Mouse (Mus musculus): ENCODE data around the gene Rfx8.
A peak's percentile ranks its signal among the peaks of the same experiment; 100 is the strongest.
"Not testable (repeated sequence)": the region's sequence is repeated elsewhere in the genome, so short reads cannot be mapped to it uniquely, and the experiment has no call there.

Gene Rfx8

DNA sequence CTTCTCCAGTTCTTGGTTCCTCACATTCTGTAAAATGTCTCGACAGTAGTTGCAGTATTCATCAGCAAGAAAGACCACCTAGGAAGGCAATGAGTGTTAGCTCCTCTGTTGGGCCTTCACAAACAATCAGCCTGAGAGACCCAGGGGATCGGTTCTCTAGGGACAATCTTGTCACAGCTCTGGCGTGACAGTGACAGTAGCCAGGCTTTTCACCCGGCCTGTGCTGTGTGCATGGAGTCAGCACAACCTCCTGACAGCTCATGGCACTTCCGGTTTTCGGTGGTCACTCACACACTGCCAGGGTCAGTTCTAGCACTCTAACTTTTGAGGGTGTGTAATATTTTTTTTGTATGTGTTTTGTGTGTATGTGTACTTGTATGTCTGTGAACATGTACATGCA is 32.2 kb downstream of the Rfx8 start:
- no peak for DNase-seq

DNA sequence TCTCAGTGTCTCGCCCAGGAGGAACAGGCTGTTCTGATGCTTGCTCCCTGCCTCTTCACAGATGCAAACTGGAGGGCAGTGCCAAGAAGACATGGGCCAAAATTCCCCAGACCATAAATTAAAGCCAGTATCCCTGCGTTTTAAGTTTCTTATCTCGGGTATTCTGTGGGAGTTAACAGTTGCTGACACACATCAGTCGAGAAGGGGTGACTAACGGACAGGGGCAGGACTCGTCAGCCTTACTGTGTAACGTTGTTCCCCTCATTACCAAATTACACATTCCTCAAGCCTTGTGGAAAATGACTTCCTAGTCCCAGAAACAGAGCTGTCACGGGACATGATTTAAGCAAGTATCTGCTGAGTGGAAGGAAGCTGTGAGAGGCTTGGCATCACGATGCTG is 33.5 kb downstream of the Rfx8 start:
- DNase-seq, result no peak

DNA sequence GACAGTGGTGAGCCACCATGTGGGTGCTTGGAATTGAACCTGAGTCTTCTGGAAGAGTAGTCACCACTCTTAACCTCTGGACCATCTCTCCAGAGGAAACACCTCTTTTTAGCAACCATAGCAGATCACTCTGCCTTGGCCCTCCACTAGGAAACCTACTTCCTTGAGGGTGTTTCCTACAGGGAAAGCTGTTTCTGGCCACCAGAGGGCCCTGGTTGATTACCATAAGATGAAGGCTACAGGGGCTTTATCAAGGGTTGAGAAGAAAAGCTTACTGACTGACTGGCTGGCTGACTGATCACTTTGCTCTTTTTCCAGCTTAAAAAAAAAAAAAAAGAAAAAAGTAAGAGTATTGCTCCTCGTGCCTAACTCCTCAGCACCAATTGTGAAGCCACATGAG is 35.0 kb downstream of the Rfx8 start:
- DNase-seq, result peak; percentile 73

DNA sequence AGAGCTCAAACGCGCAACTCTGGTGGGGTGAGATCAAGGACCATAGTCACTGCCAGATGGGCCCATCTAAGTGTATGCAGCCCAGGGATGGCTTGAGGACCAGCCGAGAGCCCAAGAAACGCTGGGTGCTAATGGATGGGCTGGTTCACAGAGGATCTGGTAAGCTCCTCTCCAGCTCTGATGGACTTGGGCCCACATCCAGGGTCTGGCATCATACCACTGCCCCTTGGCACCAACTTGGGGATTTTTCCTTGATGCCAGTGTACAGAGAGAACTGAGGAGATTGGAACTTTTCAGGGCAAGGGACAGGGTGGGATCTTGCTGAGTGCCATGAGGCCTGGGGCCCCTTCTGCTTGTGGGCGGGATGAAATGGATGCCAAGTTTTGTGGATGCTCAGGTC is 39.2 kb downstream of the Rfx8 start:
- DNase-seq, result no peak

DNA sequence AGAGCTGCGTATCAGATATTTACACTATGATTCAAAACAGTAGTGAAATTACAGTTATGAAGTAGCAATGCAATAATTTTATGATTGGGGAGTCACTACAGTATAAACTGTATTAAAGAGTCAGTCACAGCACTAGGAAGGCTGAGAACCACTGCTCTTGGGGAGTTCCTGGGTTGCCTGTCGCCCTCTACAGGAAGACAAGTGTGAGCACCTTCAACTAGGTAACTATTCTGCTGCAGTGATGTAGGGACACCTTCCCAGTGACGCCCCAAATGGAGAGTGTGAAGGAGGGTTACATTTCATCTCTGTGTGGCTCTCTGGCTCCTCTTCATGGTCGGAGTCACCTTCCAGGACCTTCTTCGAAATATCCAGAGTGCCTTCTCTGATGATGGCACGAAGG is 40.3 kb downstream of the Rfx8 start:
- DNase-seq, result no peak

DNA sequence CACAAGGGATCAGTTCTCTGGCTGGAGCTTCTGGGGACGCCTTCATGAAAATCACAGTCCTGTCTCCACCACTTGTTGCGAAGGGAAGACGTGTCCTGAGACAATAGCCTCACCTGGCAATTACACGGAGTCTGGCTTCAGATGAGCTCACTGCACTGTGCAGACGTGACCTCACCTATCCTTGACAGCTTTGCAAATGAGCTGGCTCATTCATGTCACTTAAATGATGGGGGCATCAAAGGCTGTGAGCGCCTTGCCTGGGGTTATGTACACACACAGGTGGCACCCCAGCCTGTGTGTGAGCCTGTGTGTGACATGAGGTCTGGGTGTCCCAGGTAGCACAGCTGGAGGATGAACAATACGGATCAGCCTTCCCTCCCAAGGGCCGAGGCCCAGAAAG is 41.9 kb downstream of the Rfx8 start:
- DNase-seq, result no peak

DNA sequence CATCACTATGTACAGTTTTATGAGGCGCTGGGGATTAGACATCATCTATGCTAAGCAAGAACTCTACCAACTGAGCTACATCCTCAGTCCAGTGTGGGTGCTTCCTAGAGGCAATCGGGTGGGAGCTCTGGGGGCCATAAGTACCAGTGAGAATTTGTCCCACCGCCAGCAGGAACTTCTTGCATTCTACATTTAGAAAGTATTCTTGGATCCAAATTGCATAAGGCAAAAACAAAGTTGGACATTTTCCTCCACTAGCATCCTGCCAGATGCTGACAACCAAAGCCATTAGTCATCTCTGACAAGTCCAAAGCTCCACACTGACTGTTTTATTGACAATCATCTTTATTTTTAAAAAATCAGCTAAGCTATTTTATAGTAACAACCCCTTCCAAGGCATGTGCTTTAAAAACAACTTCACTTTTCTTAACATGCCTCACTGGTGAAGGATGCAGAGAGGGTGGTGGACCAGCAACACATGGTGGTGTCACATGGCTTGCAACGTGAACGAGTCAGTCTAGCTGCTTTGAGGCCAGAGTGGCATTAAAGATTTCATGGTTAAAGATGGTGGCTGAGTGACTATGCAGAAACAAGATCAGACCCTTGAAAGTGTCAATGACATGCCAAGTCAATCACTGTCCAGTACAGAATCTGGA is 44.4 kb downstream of the Rfx8 start:
- DNase-seq, result peak; percentile 43

DNA sequence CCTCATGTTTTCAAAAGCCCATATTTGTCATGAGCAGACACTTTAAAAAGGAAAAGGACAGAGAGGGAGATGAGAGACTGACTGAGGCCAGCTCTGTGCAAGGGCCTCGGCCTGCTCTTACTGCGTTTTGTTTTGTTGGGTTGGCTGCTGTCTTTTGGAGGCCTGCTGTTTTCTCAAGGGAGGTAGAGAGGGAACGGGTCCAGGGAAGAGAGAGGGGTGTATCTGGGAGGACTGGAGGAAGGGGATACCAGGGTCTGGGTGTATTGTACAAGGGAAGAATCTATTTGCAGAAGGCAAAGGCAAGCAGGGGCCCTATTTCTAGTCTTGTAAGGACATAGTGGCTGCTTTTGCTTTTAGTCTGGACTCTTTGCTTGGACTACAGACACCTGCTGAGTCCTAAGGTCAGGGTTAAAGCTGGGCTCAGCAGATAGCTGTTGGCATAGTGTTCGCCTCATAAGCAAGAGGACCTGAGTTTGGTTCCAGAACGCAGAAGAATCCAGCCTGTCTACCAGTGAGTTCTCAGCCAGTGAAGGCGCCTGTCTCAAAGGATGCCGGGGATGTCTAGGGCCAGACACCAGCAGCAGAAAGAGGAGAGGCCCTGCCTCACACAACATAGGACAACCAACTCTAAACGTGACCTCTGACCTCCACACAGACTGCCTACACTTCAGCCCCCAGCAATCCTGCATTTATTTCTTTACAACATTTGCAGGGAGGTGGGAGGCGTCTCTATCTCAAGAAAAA is 48.3 kb downstream of the Rfx8 start:
- DNase-seq, result no peak

DNA sequence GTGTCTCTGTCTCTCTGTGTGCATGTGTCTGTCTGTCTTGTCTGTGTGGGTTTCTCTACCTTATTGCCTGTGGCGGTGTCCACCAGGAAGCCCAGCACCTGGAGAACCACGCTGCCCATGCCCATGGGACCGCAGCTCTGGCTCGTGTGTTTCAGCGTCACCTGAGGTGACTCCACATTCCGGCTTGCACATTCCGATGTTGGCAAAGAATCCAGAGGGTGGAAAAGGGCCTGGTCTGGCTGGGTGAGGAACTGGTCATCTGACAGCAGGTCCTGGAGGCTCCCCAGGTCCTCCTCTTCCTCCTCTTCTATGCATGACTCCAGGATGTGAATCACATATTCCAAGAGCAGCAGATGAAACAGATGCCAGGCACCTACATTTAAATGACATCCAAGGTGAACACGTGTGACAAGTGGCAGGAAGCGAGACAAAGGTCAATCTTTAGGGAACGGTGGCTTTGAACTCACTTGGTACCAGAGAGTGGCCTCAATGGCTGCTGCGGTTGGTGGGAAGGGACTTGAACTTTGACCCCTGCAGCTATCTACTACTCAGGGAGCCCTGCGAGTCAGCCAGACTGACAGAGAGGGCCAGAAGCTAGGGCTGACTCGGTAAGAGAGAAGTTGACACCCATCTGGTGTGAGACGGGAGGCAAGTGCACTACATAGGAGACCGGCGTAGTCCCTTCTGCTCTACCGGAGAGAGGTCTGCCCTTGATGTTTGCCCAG is 50.4 kb downstream of the Rfx8 start:
- DNase-seq, result no peak

DNA sequence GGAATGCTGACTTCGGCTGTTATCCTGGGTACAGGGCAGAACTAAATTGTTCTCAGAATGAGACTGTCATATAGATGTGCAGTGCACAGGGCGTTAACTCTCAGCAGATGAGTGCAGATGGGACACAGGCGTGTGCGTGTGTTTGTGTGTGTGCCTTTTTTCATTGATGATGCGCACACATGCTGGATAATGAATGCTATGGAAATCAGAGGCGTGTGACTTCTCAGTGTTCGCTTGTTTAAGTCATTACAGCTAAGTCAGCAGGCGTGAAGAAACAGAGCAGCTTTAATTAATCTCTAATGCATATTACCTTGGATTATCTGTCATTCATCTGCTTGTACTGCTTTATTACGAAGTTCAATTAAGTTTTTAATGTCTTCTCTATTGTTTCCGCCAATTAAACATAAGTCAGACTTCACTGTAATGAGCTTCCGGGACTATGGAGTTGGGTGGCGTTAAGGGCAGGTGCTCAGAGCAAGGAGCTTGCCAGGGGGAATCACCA is 54.0 kb downstream of the Rfx8 start:
- no peak for DNase-seq

DNA sequence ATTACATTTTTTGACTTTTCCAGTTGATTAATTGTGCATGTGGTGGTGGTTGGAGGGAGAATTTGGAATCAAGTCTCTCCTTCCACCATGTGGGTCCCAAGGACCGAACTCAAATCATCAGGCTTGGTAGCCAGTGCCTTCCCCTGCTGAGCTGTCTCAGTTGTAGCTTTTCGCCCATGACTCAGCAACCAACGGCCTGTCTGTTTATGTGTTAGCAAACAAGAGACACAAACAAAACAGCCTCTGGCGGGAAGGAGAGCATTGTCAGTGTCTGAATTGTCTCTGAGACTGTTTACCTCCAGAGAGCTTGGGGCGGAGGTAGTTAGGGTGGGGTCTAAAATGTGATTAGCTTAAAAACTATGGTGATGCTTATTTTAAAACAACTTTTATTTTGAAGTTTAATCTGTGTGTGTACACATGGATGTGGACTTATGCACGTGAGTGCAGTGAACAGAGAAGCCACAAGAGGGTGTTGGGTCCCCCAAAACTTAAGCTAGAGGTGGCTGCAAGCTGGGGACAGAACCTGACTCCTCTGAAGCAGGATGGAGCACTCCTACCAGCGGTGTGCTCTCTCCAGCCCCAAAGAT is 56.7 kb downstream of the Rfx8 start:
- DNase-seq, result no peak

DNA sequence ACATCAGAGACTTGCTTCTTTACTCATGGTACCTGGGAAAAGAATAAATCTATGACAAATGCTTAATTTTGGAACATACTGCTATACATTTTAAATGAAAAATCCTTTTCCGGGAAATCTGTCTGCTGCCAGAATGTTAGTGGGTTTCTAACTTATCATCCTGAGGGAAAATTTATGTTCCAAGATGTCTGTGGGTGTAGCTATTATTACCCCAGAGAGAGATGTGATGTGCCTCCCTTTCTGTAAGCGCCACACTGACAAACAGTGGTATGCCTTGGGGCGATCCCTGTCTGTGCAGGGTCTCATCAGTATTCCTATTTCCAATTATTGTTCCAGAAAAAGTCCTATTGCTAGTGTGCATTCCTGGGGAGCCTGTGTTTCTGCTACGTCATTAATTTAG is 57.7 kb downstream of the Rfx8 start:
- DNase-seq, result no peak

DNA sequence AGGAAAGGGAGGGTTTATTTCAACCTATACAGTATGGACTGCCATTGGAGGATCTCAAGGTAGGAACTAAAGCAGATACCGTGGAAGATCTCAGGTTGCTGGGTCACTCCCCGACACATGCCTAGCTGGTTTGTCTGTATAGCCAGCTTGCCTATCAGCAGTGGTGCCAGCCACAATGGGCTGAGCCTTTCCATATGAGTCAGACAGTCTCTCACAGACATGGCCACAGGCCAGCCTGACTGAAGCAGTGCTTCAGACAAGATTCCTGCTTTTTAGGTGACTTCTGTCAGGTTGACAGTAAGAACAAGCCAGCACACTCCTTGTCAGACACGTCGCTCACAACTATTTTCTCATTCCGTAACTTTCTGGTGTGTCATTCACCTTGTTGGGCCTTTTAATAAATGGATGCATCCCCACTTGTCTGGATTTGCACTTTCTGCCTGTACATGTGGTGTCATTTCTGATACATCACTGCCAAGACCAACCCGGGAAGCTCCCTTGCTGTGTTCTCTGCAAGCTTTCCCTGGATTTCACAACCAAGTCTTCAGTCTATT is 63.7 kb downstream of the Rfx8 start:
- DNase-seq, result no peak

DNA sequence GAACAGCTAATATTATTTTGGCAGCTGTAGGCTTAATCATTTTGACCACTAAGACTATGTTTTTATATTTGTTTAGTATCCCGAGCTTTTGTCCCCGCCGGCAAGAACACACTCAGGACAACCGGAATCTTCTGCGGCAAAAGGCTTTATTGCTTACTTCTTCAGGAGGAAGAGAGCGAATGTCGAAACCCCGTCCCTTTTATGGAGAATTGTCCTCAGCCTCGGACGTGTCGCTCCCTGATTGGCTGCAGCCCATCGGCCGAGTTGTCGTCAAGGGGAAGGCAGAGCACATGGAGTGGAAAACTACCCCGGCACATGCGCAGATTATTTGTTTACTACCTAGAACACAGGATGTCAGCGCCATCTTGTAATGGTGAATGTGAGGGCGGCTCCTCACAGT is 65.9 kb downstream of the Rfx8 start:
- DNase-seq, result not testable (repeated sequence)

DNA sequence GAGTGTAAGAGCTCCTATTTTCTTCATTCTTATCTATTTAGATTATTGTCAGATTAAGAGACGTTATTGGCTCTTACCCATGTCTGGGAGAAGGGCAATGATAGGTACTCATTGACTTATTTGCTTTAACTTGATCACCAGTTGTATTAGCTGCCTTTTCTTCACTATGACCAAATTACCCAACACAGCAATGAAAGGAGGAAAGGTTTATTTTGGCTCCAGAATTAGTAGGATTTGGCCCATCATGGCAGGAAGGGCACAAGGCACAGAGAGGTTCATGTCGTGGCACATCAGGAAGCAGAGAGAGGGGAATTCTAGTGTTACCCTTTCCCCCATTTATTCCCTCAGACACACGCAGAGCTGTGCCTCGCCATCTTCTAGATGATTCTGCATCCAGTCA is 67.8 kb downstream of the Rfx8 start:
- no peak for DNase-seq

DNA sequence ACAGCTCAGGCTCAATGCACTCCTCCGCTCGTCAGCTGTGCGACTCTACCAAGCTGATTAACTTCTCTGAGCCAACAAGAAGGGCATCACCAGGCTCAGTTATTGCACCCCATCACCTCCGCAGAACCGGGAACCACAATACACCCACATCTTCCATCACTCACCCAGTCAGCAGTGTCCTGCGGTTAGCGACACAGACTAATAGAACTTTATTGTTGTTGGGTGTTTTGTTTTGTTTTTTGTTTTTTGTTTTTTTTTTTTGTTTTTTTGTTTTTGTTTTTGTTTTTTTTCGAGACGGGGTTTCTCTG is 69.6 kb downstream of the Rfx8 start, which contains the start of gene Creg2:
Gene Creg2 (minus strand): TSS at position 234 of the 308 bp plus-strand sequence.
- peak; percentile 80 for DNase-seq

DNA sequence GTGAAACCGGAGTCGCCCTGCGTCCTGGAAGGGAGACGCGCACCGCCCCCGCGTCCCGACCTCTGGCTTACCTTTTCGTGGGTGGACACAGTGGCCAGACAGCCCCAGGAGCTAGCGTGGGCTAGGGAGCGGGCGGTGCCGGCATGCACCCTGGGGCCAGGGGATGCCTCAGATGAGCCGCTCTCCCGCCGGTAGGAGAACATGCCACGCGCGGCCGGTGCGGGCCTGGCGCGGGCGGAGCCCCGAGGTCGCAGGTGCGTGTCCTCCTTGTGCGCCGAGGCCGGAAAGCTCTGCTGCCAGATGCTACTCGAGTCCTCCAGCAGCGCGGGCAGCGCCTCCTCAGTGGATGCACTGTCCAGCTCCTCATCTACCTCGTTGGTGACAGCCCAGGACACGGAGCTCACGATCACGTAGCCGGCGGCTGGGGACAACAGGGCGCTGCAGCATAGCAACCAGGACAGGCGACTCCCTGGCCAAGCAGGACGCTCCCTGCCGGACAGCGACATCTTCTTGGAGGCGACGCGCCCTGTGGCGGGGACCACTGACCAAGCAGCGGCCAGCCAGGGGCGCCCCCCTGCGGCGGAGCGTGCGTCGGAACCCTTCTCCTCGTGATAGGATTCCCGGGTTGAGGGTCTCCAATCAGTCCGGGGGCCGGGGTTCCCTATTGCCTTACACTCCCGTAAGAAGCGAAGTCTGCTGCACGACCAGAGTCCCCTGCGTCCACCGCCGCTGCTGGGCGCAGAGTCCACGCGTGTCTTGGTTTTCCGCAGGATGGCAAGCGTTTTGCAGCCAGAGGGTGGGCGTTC is 70.2 kb downstream of the Rfx8 start:
- DNase-seq, result peak; percentile 72

DNA sequence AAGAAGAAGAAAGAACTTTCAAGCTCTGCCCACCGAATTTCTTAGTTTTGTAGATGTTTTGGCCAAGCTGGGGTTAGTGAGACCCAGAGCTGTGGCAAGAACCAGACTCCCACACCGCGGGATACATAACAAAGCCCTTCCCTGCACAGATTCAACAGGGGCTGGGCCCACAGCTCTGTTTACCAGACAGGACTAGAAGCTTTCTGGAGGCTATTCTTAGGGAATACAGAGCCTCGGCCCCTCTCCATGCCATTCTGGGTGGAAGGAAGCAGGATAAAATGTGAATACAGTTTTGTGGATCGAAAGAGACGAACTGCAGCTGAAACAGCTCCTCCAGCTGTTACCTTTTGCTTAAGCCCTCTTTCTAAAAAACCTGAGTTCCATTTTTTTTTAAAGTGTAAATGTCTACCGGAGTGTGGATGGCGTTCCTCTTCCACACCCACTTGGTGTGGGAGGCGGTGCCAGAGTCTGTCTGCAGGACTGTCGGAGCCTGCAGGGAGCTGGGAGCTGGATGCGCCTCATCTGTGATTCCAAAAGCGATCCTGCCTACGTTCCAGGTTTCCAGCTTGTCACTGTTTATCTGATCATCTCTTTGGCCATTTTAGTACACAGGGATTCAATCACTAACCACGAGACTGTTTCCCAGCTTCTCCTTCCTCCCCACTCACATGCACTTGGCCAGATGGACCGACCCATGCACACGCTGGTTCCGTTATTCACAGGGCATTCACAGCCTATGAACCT is 70.9 kb downstream of the Rfx8 start:
- peak; percentile 88 for DNase-seq

DNA sequence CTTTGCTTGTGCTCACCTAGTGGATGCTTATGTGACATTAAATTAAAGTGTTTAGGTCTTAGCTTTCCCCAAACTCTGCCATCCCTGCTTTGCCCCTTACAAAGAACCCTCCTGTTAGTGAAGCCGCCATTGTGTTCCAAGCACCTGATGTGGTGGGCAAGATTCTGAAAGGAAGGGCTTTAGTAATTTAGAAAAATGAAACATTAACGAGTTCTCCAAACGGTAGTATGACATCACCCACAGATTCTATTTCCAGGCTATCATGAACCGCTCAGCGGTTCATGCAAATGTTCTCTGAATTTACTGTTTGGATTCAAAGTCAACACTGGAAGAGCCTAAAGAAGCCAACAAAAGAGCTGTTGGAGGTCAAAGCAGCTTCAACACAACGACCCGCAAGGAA is 72.2 kb downstream of the Rfx8 start:
- no peak for DNase-seq

DNA sequence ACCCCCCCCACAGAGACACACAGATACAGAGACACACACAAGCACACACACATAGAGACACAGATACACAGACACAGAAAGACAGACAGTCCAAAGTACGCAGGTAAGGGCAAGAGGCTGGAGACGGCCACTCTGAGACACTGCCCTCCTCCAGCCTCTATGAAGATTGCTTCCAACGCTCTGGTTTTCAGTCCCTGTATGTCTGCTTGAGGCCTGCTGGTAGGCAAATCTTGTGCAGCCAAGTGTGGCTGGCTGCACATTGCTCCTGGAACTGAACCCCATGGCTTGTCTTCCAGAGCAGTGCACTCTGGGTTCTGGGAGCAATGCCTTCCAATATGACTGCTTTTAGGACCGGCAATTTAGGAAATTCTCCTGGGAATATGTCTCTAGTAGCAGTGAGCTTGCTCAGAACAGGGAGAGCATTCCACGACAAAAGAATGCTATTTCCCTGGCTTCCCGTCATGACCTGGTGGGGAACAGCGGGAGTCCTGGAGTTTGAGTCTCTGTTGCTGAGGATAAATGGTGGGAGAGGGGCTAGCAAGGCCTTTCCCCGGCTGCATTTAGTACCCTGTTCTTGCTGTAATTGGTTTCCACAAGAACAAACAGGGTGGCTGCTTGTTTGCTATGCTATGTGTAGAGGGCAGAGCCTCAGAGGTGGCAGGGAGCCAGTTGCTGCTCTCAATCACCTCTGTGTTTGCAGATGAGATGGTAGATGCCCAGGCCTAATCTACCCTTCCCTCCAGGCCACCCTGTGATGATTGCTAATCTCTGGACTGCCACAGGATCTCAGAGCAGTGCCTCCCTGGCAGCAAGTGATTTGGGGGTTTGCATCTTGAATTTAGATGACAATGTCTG is 74.7 kb downstream of the Rfx8 start:
- peak; percentile 53 for DNase-seq

DNA sequence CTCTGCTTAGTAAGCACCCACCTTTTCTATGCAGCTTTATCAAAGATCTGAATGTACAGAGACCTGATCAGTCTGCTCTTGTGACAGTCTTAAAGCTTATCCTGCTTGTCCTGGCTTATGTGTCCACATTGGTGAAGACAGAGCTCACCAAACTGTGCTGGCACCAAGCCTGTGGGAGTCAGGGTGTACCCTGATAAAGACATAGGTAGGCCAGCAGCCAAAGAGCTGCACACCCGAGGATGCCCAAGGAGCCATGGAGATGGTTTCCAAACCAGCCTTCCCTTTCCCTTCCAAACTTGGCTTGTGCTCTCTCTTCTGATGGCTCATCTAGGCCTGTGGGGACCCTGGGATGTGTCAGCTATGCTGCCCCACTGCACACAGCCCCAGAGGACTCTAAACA is 76.5 kb downstream of the Rfx8 start:
- no peak for DNase-seq

All from right cerebral cortex, adult 18-20 months (tissue).